Mouse (Mus musculus): ENCODE results near the gene Filip1. TPM values are rescaled to one million over a fixed set of nuclear protein-coding genes. Genes with fewer than 3 reads are reported as not detected.
A peak's percentile ranks its signal among the peaks of the same experiment; 100 is the strongest.

Gene Filip1
- polyA plus RNA-seq, 1 experiment = 2.9 TPM

GRCm38 (mm10) chr9:79893841-79894612, 118.6 kb downstream of the Filip1 start:
- Histone ChIP-seq H3K27me3 (ENCODE audit: control insufficient read depth, insufficient read depth, low read length) (no peaks in the 10 kb centered on the region), H3K4me1 (ENCODE audit: control insufficient read depth, insufficient read depth, low read length) (no peaks in the 10 kb centered on the region), H3K27ac (ENCODE audit: insufficient read depth, low read length) (no peak overlapping the region), H3K4me3 (replicated peaks; ENCODE audit: insufficient read depth, low read depth, low read length) (no peak overlapping the region)
- WGBS = 79% methylated on average over 4 of the region's 4 CpGs
- DNase-seq = no peak
- no peak for TF ChIP-seq CTCF (IDR thresholded peaks at IDR 0.05; ENCODE audit: borderline replicate concordance, insufficient read depth, low read depth, low read length)
- TF ChIP-seq POLR2A (IDR thresholded peaks at IDR 0.05; ENCODE audit: borderline replicate concordance, insufficient read depth, low read length) = no peak

GRCm38 (mm10) chr9:79892183-79892582, 120.5 kb downstream of the Filip1 start:
- Histone ChIP-seq H3K4me1 (ENCODE audit: control insufficient read depth, insufficient read depth, low read length) (no peaks in the 10 kb centered on the region), H3K27me3 (ENCODE audit: control insufficient read depth, insufficient read depth, low read length) (no peaks in the 10 kb centered on the region), H3K27ac (ENCODE audit: insufficient read depth, low read length) (no peak overlapping the region), H3K4me3 (replicated peaks; ENCODE audit: insufficient read depth, low read depth, low read length) (no peak overlapping the region)
- TF ChIP-seq CTCF (IDR thresholded peaks at IDR 0.05; ENCODE audit: borderline replicate concordance, insufficient read depth, low read depth, low read length) = no peak
- TF ChIP-seq POLR2A (IDR thresholded peaks at IDR 0.05; ENCODE audit: borderline replicate concordance, insufficient read depth, low read length) = no peak
- no peak for DNase-seq
- 83% methylated on average over 1 of the region's 1 CpGs for WGBS

- Histone ChIP-seq H3K27ac (ENCODE audit: insufficient read depth, low read length) (no peak overlapping the region), H3K4me1 (ENCODE audit: control insufficient read depth, insufficient read depth, low read length) (no peaks in the 10 kb centered on the region), H3K27me3 (ENCODE audit: control insufficient read depth, insufficient read depth, low read length) (no peaks in the 10 kb centered on the region), H3K4me3 (replicated peaks; ENCODE audit: insufficient read depth, low read depth, low read length) (no peak overlapping the region)
- no peak for DNase-seq
- TF ChIP-seq POLR2A (IDR thresholded peaks at IDR 0.05; ENCODE audit: borderline replicate concordance, insufficient read depth, low read length) = no peak
- TF ChIP-seq CTCF (IDR thresholded peaks at IDR 0.05; ENCODE audit: borderline replicate concordance, insufficient read depth, low read depth, low read length) = no peak
- 23% methylated on average over 4 of the region's 4 CpGs for WGBS
Observed at GRCm38 (mm10) chr9:79890488-79890887, 122.2 kb downstream of the Filip1 start.

- no peak for DNase-seq
- H3K4me1 ChIP-seq (ENCODE audit: control insufficient read depth, insufficient read depth, low read length) = no peaks in the 10 kb centered on the region
- H3K27me3 ChIP-seq (ENCODE audit: control insufficient read depth, insufficient read depth, low read length) = no peaks in the 10 kb centered on the region
- TF ChIP-seq CTCF (IDR thresholded peaks at IDR 0.05; ENCODE audit: borderline replicate concordance, insufficient read depth, low read depth, low read length) (no peak), POLR2A (IDR thresholded peaks at IDR 0.05; ENCODE audit: borderline replicate concordance, insufficient read depth, low read length) (no peak)
- H3K4me3 ChIP-seq (replicated peaks; ENCODE audit: insufficient read depth, low read depth, low read length) = no peak overlapping the region
- no peak overlapping the region for H3K27ac ChIP-seq (ENCODE audit: insufficient read depth, low read length)
- WGBS = 82% methylated on average over 6 of the region's 6 CpGs
Observed at GRCm38 (mm10) chr9:79889132-79889531, 123.5 kb downstream of the Filip1 start.

GRCm38 (mm10) chr9:79885244-79886210, 127.1 kb downstream of the Filip1 start:
- Histone ChIP-seq H3K4me1 (ENCODE audit: control insufficient read depth, insufficient read depth, low read length) (no peaks in the 10 kb centered on the region), H3K27me3 (ENCODE audit: control insufficient read depth, insufficient read depth, low read length) (no peaks in the 10 kb centered on the region), H3K4me3 (replicated peaks; ENCODE audit: insufficient read depth, low read depth, low read length) (no peak overlapping the region), H3K27ac (ENCODE audit: insufficient read depth, low read length) (no peak overlapping the region)
- WGBS = 76% methylated on average over 11 of the region's 11 CpGs
- TF ChIP-seq POLR2A (IDR thresholded peaks at IDR 0.05; ENCODE audit: borderline replicate concordance, insufficient read depth, low read length) = no peak
- 0 out of 2 replicates have a peak, but pooled peaks have one; percentile 3 for TF ChIP-seq CTCF (IDR thresholded peaks at IDR 0.05; ENCODE audit: borderline replicate concordance, insufficient read depth, low read depth, low read length)
- no peak for DNase-seq

- no peak overlapping the region for H3K27ac ChIP-seq (ENCODE audit: insufficient read depth, low read length)
- no peak overlapping the region for H3K4me3 ChIP-seq (replicated peaks; ENCODE audit: insufficient read depth, low read depth, low read length)
- H3K4me1 ChIP-seq (ENCODE audit: control insufficient read depth, insufficient read depth, low read length) = no peaks in the 10 kb centered on the region
- DNase-seq = no peak
- no peaks in the 10 kb centered on the region for H3K27me3 ChIP-seq (ENCODE audit: control insufficient read depth, insufficient read depth, low read length)
- 61% methylated on average over 2 of the region's 2 CpGs for WGBS
- no peak for TF ChIP-seq CTCF (IDR thresholded peaks at IDR 0.05; ENCODE audit: borderline replicate concordance, insufficient read depth, low read depth, low read length)
Observed at GRCm38 (mm10) chr9:79883139-79883538, 129.5 kb downstream of the Filip1 start.

- Histone ChIP-seq H3K27me3 (ENCODE audit: control insufficient read depth, insufficient read depth, low read length) (no peaks in the 10 kb centered on the region), H3K27ac (ENCODE audit: insufficient read depth, low read length) (no peak overlapping the region), H3K4me3 (replicated peaks; ENCODE audit: insufficient read depth, low read depth, low read length) (no peak overlapping the region), H3K4me1 (ENCODE audit: control insufficient read depth, insufficient read depth, low read length) (no peaks in the 10 kb centered on the region)
- no peak for DNase-seq
- WGBS = 84% methylated on average over 7 of the region's 7 CpGs
- TF ChIP-seq POLR2A (IDR thresholded peaks at IDR 0.05; ENCODE audit: borderline replicate concordance, insufficient read depth, low read length) (no peak), CTCF (IDR thresholded peaks at IDR 0.05; ENCODE audit: borderline replicate concordance, insufficient read depth, low read depth, low read length) (no peak)
Observed at GRCm38 (mm10) chr9:79880031-79880430, 132.6 kb downstream of the Filip1 start.
